Mouse (Mus musculus) lung, adult 2 months (tissue): Measurements from ENCODE around the gene Zfhx3.

Experiments used
- CTCF ChIP-seq: fragments of 200-500 bp; IDR thresholded peaks from 2 replicates; pipeline ENCODE4 v1.5.1; 2011; ENCODE audit warnings: mild to moderate bottlenecking, low read length, control low read depth; ENCODE audit not compliant: insufficient read depth
- POLR2A ChIP-seq: fragments of 200-500 bp; IDR thresholded peaks from 2 replicates; pipeline ENCODE4 v1.6.1; 2011; ENCODE audit warnings: low read depth, mild to moderate bottlenecking, control low read depth, low read length, borderline replicate concordance; ENCODE audit errors: extremely low read depth

- TF ChIP-seq CTCF (no peak), POLR2A (no peak)
Observed at GRCm38 (mm10) chr8:108951560-108951959, 1009.1 kb downstream of the Zfhx3 start.
